Mouse (Mus musculus) hindbrain, embryonic 15.5 days (tissue): ENCODE results near the gene Gba2. TPM values are rescaled to one million over a fixed set of nuclear protein-coding genes. Genes with fewer than 3 reads are reported as not detected.
"Not testable (repeated sequence)": the region's sequence is repeated elsewhere in the genome, so short reads cannot be mapped to it uniquely, and the experiment has no call there.

Experiments used
- ATAC-seq: fragments of 200-750 bp; cut with Nextera tagmentation; 2 replicates; pipeline ENCODE4 v1.8.0; 2017; ENCODE audit warnings: low read depth, moderate number of reproducible peaks, moderate TSS enrichment; ENCODE audit not compliant: low FRiP score
- H3K27ac ChIP-seq: fragments of 300-500 bp; sonication (generic); replicated peaks from 2 replicates; pipeline ENCODE4 v1.5.1; 2015; ENCODE audit warnings: mild to moderate bottlenecking, inconsistent platforms
- H3K27me3 ChIP-seq: fragments of 300-500 bp; sonication (generic); 2 replicates; pipeline ENCODE4 v1.6.1; 2015; ENCODE audit warnings: control low read depth, inconsistent platforms
- H3K36me3 ChIP-seq: fragments of 300-500 bp; sonication (generic); 2 replicates; pipeline ENCODE4 v1.6.1; 2015; ENCODE audit warnings: control low read depth, inconsistent platforms
- H3K4me1 ChIP-seq: fragments of 300-500 bp; sonication (generic); replicated peaks from 2 replicates; pipeline ENCODE4 v1.6.1; 2015; ENCODE audit warnings: control low read depth, inconsistent platforms
- H3K4me2 ChIP-seq: fragments of 300-500 bp; sonication (generic); 2 replicates; pipeline ENCODE4 v1.6.1; 2015; ENCODE audit warnings: moderate library complexity, mild to moderate bottlenecking, inconsistent platforms
- H3K4me3 ChIP-seq: fragments of 300-500 bp; sonication (generic); 2 replicates; pipeline ENCODE4 v1.5.1; 2015; ENCODE audit warnings: mild to moderate bottlenecking, inconsistent platforms
- H3K9ac ChIP-seq: fragments of 300-500 bp; sonication (generic); 2 replicates; pipeline ENCODE4 v1.6.1; 2015; ENCODE audit warnings: inconsistent platforms
- H3K9me3 ChIP-seq: fragments of 300-500 bp; sonication (generic); 2 replicates; pipeline ENCODE4 v1.6.1; 2016; ENCODE audit warnings: control low read depth, inconsistent platforms
- WGBS: fragments of 180-500 bp; shearing (Covaris S2); methylation state at CpG from one replicate; pipeline ENCODE4 v1.1.7; 2015; 5-methylcytosine and 5-hydroxymethylcytosine counted together
- polyA plus RNA-seq: library from polyadenylated mRNA; unstranded; fragments of >200 nt; fragmentation: Nextera tagmentation; extraction: Ambion mirVana; gene quantifications from 2 replicates; pipeline ENCODE4 v1.2.1, GENCODE M21; 2015

Gene Gba2
- polyA plus RNA-seq, result 55.3 and 63.4 TPM in 2 replicates

DNA sequence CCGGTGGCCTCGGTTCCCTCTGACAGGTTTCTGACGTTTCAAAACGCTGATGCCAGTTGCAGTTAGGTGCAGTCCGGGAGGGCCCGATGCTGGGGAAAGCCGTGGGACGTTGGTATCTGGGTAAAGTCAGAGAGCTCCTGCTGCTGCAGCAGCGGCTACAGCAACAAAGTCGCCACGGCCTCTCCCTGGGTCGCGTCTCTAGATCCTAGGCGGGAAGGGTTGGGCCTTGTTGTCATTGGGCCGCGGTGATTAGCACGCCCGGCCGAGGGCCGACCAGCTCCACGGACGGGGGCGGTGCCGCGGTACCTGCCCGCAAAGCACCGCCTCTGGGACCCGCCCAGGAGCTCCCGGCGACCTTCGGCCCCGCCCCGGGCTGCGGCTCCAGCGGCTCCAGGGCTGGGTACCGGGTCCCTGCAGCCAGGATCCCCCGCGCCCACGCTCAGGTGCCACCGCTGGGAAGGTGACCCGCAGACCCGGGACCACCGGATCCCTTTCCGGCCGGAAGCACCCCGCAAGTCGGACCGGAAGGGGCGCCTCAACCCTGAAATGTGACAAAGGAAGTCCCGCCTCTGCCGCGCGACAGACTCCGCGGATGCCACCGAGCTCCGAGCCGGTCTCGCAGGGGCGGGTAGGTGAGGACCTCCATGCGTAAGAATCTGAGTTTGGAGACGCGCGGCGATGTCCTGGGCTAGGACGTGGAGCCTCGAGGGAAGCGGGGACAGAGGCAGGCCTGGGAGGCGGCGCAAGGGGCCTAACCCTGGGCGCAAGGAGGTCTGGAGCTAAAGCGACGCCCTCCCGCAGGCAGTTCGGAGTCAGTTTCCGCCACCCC lies at the start of gene Gba2, which contains the start of gene Rgp1:
Gene Gba2, minus strand, starts transcription at position 498 of the 829 bp plus-strand sequence.
Gene Rgp1, plus strand, starts transcription at position 340 of the 829 bp plus-strand sequence.
- peak within 1 kb of the TSS; percentile 88 for H3K4me3 ChIP-seq
- peaks cover 33% of the 10 kb centered on the region for H3K36me3 ChIP-seq
- peak within 1 kb of the TSS; percentile 90 for H3K9ac ChIP-seq
- no peaks in the 10 kb centered on the region for H3K9me3 ChIP-seq
- H3K27ac ChIP-seq, result peak within 1 kb of the TSS; percentile 88
- H3K4me2 ChIP-seq, result peak within 1 kb of the TSS; percentile 96
- under 1% methylated on average over 76 of the region's 76 CpGs for WGBS
- no peaks in the 10 kb centered on the region for H3K27me3 ChIP-seq
- peaks cover 49% of the 10 kb centered on the region for H3K4me1 ChIP-seq
- peak; percentile 88 for ATAC-seq

DNA sequence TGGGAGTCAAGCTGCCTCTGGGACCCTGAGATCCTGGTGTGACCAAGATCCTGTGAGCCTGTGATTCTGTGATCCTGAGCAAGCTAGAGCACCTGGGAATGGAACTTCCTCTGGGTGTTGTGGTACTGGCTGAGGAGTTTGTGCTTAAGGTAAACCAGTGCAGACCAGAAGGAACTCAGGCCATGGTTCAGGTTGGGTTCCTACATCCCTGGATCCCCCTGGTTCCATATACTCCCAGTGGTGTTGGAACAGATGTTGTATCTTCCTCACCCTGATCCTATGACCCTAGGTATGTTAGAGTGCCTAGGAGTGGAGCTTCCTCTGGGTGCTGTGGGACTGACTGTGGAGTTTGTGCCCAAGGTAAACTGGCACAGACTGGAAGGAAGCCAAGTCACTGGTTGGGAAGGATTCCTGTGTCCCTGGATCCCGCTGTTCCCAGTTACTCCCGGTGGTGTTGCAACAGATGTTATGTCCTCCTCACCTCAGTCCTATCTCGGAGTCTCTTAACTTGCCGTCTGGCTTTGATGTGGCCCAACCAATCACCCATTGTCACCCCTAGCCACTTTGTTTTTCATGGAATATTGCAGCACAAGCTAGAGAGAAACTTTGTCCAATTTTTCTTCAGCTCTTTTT lies 41.6 kb upstream of the Gba2 start:
- no peaks in the 10 kb centered on the region for H3K27me3 ChIP-seq
- no peaks in the 10 kb centered on the region for H3K4me1 ChIP-seq
- H3K9me3 ChIP-seq, result 0 out of 2 replicates have a peak, but pooled peaks cover 2% of the 10 kb centered on the region
- H3K4me2 ChIP-seq, result no peak overlapping the region
- 90% methylated on average over 4 of the region's 4 CpGs for WGBS
- no peak overlapping the region for H3K9ac ChIP-seq
- no peak overlapping the region for H3K4me3 ChIP-seq
- H3K36me3 ChIP-seq, result no peaks in the 10 kb centered on the region
- H3K27ac ChIP-seq, result no peak overlapping the region
- no peak for ATAC-seq

DNA sequence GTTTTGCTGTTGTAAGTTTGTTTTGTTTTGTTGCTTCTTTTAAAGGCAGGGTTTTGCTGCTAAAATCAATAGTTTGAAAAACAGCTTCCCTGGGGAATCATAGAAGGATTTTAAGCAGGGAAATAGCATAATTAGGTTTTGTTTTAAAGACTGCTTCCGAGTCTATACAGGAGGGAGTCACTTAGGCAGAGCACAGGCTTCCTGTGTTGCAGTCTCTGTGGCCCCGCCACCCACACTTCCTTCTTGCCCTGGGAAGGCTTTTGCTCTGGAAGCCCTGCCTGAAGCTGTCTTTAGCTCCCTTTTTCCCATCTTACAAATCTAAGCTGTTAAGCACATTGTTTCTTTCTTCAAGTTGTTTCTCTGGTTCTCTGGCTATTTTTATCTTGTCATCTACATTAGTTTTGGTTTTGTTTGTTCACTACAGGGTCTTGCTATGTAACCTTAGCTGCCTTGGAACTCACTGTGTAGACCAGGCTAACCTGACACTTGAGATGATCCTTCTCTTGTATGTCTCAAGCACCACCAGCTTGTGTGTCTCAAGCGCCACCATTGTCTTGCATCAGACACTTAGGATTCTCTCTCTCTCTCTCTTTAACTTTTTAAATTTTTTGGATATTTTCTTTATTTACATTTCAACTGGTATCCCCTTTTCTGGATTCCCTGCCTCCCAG lies 34.5 kb upstream of the Gba2 start:
- Histone ChIP-seq H3K9me3 (no peaks in the 10 kb centered on the region), H3K36me3 (no peaks in the 10 kb centered on the region), H3K9ac (no peak overlapping the region), H3K4me2 (no peak overlapping the region), H3K4me1 (no peaks in the 10 kb centered on the region), H3K27me3 (no peaks in the 10 kb centered on the region), H3K4me3 (no peak overlapping the region), H3K27ac (no peak overlapping the region)
- WGBS, result 70% methylated on average over 3 of the region's 3 CpGs
- no peak for ATAC-seq

DNA sequence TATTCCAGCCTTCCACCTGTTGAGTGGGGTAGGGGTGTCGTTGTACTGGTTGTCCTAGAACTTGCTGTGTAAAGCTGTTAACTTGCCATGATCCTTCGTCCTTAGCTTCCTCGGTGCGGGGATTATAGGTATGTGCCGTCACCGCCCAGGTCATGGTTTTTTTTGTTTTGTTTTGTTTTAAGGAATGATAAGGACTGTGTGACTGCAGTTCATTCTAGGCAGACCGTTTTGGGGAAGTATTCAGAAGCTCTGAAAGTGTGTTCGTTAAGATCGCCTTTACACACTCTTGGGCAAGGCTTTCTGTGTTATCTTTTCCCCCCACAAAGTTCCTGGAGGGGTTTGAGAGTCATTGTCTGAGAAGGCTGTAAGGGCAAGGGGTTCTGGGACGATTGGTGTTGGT lies 33.9 kb upstream of the Gba2 start:
- no peaks in the 10 kb centered on the region for H3K9me3 ChIP-seq
- H3K4me1 ChIP-seq, result no peaks in the 10 kb centered on the region
- ATAC-seq, result no peak
- H3K9ac ChIP-seq, result no peak overlapping the region
- H3K27me3 ChIP-seq, result no peaks in the 10 kb centered on the region
- H3K4me3 ChIP-seq, result no peak overlapping the region
- H3K4me2 ChIP-seq, result no peak overlapping the region
- 78% methylated on average over 10 of the region's 10 CpGs for WGBS
- no peak overlapping the region for H3K27ac ChIP-seq
- H3K36me3 ChIP-seq, result no peaks in the 10 kb centered on the region

DNA sequence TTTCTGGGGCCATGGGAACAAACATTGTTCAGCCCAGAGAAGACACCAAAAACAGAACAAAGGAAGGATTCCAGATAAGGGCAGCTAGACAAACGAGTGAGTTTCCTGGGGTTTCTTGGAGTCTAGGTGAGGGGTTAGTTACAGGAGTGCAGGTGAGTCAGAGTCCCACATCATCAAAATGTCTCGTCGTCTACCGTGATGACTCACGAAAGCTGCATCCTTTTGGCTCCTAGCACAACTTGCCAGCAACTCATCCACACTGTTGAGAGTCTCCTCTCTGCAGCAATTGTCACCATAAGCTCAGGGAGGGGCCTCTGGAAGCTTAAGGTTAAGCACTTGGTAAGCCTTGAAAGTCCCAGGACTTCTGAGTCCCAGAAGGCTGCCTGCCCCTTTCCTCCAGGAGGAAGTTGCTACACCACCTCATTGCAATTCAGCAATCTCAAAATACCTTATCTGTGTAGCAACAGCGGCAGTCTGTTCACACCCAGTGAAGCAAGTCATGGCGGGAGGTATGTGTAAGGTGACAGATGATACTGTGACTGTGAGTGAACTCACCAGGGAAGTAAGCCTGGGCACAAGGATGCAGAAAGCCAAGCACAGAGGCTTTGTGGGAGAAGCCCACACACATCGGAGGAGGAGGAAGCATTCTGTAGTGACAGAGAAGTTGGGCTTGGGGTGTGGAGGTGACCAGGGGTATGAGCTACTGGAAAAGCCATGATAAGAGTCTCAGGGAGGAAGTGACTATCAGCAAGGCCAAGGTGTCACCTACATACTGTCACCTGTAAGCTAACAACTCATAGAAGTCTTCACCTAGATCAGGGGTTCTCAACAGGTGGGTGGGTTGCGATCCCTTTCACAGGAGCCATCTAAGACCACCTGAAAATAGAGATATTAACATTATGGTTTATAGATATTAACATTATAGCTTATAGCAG lies 26.3 kb upstream of the Gba2 start:
- no peak for ATAC-seq
- Histone ChIP-seq H3K9me3 (no peaks in the 10 kb centered on the region), H3K4me2 (no peak overlapping the region), H3K36me3 (no peaks in the 10 kb centered on the region), H3K4me3 (no peak overlapping the region), H3K27ac (no peak overlapping the region), H3K4me1 (no peaks in the 10 kb centered on the region), H3K9ac (no peak overlapping the region), H3K27me3 (no peaks in the 10 kb centered on the region)
- WGBS, result 80% methylated on average over 9 of the region's 9 CpGs

DNA sequence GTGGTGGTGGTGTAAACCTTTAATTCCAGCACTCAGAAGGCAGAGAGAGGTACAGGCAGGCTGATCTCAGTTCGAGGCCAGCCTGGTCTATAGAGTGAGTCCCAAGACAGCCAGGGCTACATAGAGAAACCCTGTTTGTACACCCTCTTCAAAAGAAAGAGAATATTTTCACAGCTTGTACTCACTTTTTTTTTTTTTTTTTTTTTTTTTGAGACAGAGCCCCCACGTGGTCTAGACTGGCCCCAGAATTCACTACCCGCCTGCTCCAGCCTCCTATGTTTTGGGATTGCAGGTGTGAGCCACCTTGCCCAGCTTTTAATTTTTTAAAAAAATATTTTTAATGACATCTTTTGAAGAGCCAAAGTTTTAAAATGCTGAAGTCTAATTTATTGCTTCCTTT lies 25.4 kb upstream of the Gba2 start:
- no peak for ATAC-seq
- Histone ChIP-seq H3K9ac (no peak overlapping the region), H3K36me3 (no peaks in the 10 kb centered on the region), H3K27me3 (no peaks in the 10 kb centered on the region), H3K4me1 (no peaks in the 10 kb centered on the region), H3K4me2 (no peak overlapping the region), H3K27ac (no peak overlapping the region), H3K4me3 (no peak overlapping the region), H3K9me3 (no peaks in the 10 kb centered on the region)
- WGBS, result 73% methylated on average over 3 of the region's 3 CpGs

DNA sequence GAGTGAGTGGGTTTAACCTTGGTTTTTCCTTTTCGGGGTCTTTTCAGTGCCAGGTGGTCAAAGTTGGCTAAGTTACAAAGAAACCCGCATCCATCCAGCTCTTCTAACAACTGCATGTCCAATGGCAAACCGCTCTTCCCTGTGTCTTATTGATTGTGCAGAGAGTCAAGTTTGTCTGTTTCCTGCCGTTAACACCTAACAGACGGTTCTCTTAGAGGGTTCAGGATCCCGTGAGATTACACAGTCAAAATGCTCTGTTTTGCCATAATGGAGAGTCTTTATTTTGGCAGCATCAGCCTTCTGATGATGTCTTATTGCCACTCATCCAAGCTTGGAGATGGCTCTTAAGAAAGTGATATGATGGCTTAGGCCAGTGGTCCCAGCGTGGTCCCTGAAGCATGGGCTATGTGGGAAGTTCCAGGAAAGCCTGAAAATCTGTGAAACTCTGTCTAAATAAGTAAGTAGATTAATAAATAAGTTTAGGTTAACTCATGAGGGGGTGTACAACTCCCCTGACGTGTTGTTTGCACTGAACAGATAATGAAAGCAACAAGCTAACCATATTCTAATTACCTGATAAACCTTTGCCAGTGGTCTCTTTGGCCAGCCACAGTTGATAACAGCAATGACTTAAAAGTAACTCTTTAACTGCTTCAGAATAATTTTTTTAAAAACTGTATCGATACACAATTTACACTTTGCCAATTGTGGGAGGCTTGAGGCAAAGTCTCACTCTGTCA lies 21.7 kb upstream of the Gba2 start:
- no peak for ATAC-seq
- no peaks in the 10 kb centered on the region for H3K4me1 ChIP-seq
- WGBS, result 83% methylated on average over 9 of the region's 9 CpGs

DNA sequence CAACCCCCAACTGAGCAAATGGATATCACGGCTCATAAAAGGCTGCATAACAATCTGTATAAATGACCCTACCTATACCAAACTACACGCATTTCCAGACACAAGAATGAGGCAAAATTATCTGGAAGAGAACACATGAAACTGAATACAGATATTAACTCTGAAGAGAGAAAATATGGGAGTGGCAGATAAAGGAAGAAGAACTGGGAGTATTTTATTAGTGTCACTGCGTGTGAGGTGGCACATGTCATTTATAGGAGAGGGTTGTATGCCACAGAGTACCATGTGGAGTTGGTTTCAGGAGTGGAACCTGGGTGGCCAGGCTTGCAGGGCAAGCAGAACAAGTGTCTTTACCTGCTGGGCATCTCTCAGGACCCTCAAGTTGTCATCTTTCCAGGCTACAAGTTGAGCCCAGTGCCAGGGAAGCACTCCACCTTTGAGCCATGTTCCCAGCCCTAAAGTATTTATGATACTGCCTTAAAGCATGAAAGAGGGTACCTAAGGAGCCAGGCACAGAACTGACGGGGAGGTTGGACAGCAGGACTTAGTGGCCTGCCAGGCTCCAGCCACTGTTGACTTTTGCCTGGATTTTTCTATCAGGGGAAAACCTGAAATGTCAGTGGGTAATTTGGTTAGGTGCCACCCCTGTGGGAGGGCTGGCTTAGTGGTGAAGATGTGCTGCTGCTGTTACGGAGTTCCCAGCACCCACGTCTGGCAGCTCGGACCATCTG lies 20.1 kb upstream of the Gba2 start:
- H3K9me3 ChIP-seq, result no peaks in the 10 kb centered on the region

More for the DNA sequence above, 21.7 kb upstream of the Gba2 start:
- Histone ChIP-seq H3K4me3 (no peak overlapping the region), H3K36me3 (no peaks in the 10 kb centered on the region), H3K27me3 (no peaks in the 10 kb centered on the region), H3K9ac (no peak overlapping the region), H3K27ac (no peak overlapping the region), H3K9me3 (no peaks in the 10 kb centered on the region), H3K4me2 (no peak overlapping the region)

DNA sequence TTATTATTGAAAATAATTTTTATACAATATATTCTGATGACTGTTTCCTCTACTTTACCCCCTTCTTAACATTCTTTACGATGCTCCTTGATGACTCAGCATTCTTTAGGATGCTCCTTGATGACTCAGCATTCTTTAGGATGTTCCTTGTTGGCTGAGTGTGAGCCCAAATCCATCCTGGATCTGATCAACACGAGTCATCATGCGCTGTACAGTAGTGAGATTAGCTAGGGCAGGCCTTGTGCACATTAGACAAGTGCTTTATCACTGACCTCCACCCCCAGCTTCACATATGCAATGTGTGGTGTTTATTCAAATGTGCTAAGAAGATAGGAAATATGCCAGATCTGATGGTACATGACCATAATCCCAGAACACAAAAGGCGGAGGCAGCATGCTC lies 19.5 kb upstream of the Gba2 start:
- Histone ChIP-seq H3K27ac (no peak overlapping the region), H3K4me1 (no peaks in the 10 kb centered on the region), H3K4me2 (no peak overlapping the region), H3K27me3 (no peaks in the 10 kb centered on the region), H3K9me3 (no peaks in the 10 kb centered on the region), H3K9ac (no peak overlapping the region), H3K36me3 (no peaks in the 10 kb centered on the region), H3K4me3 (no peak overlapping the region)
- no peak for ATAC-seq
- WGBS, result 85% methylated on average over 4 of the region's 4 CpGs

More for the DNA sequence above, 20.1 kb upstream of the Gba2 start:
- Histone ChIP-seq H3K4me1 (no peaks in the 10 kb centered on the region), H3K27ac (no peak overlapping the region), H3K9ac (no peak overlapping the region), H3K4me2 (no peak overlapping the region), H3K27me3 (no peaks in the 10 kb centered on the region), H3K4me3 (no peak overlapping the region), H3K36me3 (no peaks in the 10 kb centered on the region)
- ATAC-seq, result no peak
- WGBS, result 93% methylated on average over 7 of the region's 7 CpGs

DNA sequence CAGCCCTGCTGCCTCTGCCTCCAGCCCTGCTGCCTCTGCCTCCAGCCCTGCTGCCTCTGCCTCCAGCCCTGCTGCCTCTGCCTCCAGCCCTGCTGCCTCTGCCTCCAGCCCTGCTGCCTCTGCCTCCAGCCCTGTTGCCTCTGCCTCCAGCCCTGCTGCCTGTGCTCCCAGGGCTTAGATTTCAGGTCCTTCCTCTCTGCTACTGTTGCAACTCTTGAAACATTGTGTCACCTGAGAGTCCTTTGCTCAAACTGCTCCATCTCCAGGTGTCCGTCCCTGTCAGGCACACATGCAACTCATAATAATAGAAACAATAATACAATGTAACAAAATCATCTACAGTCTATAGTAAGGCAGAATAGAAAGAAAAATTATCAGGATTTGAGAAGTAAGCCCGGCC lies 17.9 kb upstream of the Gba2 start:
- H3K4me1 ChIP-seq, H3K9me3 ChIP-seq: not testable (repeated sequence)
- 88% methylated on average over 2 of the region's 2 CpGs for WGBS

More for the DNA sequence above, 17.9 kb upstream of the Gba2 start:
- H3K9ac ChIP-seq, H3K4me2 ChIP-seq, ATAC-seq, H3K4me3 ChIP-seq, H3K27me3 ChIP-seq, H3K27ac ChIP-seq, H3K36me3 ChIP-seq: not testable (repeated sequence)
